Mouse (Mus musculus): ENCODE measurements around the gene Aar2. TPM values are rescaled to one million over a fixed set of nuclear protein-coding genes. Genes with fewer than 3 reads are reported as not detected.

The Aar2 gene
- total and polyA plus RNA-seq, 3 experiments, result 18.4 to 26.1 (median 23.8) TPM

DNA sequence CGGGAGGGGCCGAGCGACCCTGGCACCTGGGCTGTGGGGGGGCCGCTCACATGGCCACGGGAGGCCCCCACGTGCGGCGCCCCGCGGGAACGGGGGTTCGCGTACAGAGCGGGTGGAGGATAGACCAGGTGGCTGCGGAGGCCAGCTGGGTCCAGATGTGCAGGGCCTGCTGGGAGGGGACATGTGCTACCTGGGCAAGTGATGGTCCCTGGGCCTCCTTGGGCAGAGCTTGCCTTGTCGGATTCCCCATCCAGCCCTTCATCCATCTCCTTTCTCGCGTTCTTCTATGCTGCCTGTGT is 66.8 kb downstream of the Aar2 start:
- no peaks in the 10 kb centered on the region for H3K36me3 ChIP-seq (replicated peaks in 1 of 2; ENCODE audit: control insufficient read depth in 1 of 2, insufficient read depth in 1 of 2, low read length in 1 of 2)
- in situ Hi-C loops (cut with MboI; ENCODE audit: low pct_ligation_motif_present, low pct_unique_long_range_greater_than_20kb, low sequenced_read_pairs), result no loop called here
- H3K4me3 ChIP-seq (replicated peaks in 1 of 3; ENCODE audit: low read depth in 2 of 3, low read length in 2 of 3, poor library complexity in 1 of 3), result no peak overlapping the region
- dilution Hi-C loops (cut with MboI; ENCODE audit: extremely low pct_ligation_motif_present, extremely low pct_unique_long_range_greater_than_20kb, low sequenced_read_pairs), result no loop called here
- no peaks in the 10 kb centered on the region for H3K79me2 ChIP-seq (replicated peaks; ENCODE audit: control insufficient read depth, extremely low read depth, insufficient read depth, poor library complexity, severe bottlenecking)
- H3K4me2 ChIP-seq (ENCODE audit: insufficient read depth, low read depth, poor library complexity, severe bottlenecking), result no peak overlapping the region
- H3K4me1 ChIP-seq (ENCODE audit: control insufficient read depth in 1 of 2, insufficient read depth in 2 of 2), result no peaks in the 10 kb centered on the region
- no peak overlapping the region for H3K27ac ChIP-seq (ENCODE audit: insufficient read depth, low read depth)
- no peak for TF ChIP-seq ZMIZ1 (IDR thresholded peaks at IDR 0.05; ENCODE audit: low read depth, low read length)
- TF ChIP-seq USF1 (IDR thresholded peaks at IDR 0.05; ENCODE audit: low read depth, low read length), result no peak
- no peak for TF ChIP-seq MAX (IDR thresholded peaks at IDR 0.05; ENCODE audit: low read length)
- no peak for TF ChIP-seq IRF4 (IDR thresholded peaks at IDR 0.05; ENCODE audit: low read depth, low read length)
- TF ChIP-seq MEF2A (IDR thresholded peaks at IDR 0.05; ENCODE audit: borderline replicate concordance, low read depth, low read length), result no peak
- TF ChIP-seq GABPA (IDR thresholded peaks at IDR 0.05; ENCODE audit: insufficient replicate concordance, low read depth, low read length), result no peak
- no peak for DNase-seq (ENCODE audit: extremely low read depth)
- no peak overlapping the region for H3K9ac ChIP-seq (ENCODE audit: insufficient read depth, low read depth)
- H3K9me3 ChIP-seq (replicated peaks; ENCODE audit: low read length), result peaks cover 13% of the 10 kb centered on the region
- peaks cover 84% of the 10 kb centered on the region for H3K27me3 ChIP-seq (replicated peaks)

DNA sequence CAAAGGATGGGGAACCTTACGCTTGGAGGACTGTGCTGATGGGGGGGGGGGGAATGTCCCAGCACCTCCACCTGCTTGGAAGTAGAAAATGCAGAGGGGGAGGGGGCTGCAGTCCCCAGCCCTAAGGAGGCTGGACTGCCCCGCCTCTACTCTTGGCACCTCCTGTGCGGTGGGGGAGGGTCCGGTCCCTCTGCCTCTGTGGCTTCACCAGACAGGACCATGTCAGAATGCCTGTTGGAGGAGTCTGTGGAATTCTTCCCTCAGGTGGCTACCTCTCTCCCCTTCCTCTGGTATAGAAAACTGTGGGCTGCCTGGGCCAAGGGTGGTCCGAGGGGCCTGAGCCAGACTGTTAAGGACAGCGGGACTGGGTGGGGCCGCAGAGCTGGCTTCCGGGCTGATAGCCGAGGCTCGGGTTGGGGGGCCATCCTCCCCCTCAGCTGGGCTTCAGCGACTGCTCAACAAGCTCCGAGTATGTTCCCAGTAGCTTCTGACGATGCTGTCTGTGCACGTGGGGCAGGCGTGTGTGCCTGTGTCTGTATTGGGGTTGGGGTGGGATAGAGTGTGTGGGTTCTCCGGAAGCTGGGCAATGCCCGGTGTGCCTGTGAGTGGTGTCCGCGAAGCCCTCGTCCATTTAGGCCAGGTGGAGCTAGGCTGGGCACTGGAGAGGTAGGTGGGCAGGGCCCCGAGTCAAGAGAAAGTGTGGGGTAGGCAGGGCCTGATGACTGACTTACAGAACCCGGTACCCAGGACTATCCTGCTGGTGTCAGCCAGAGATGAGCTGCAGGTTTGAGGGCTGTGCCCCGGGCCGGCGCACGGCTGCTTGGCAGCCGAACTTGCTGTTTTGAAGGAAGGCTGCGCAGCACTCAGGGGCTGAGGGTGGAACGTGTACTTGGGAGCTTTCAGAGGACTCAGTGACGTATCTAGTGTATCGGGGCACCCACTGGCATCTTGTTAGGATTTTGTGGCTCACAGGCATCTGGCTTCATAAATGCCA is 67.6 kb downstream of the Aar2 start:
- in situ Hi-C loops (cut with MboI; ENCODE audit: low pct_ligation_motif_present, low pct_unique_long_range_greater_than_20kb, low sequenced_read_pairs), result no loop called here
- dilution Hi-C loops (cut with MboI; ENCODE audit: extremely low pct_ligation_motif_present, extremely low pct_unique_long_range_greater_than_20kb, low sequenced_read_pairs), result no loop called here
- H3K4me2 ChIP-seq (ENCODE audit: insufficient read depth, low read depth, poor library complexity, severe bottlenecking), result no peak overlapping the region
- H3K9me3 ChIP-seq (replicated peaks; ENCODE audit: low read length), result peaks cover 13% of the 10 kb centered on the region
- no peak overlapping the region for H3K9ac ChIP-seq (ENCODE audit: insufficient read depth, low read depth)
- no peak overlapping the region for H3K4me3 ChIP-seq (replicated peaks in 1 of 3; ENCODE audit: low read depth in 2 of 3, low read length in 2 of 3, poor library complexity in 1 of 3)
- TF ChIP-seq USF2 (conservative IDR thresholded peaks at IDR 0.05; ENCODE audit: low read depth, low read length), result no peak
- no peak for TF ChIP-seq TBP (conservative IDR thresholded peaks at IDR 0.05; ENCODE audit: low read depth, low read length)
- no peaks in the 10 kb centered on the region for H3K36me3 ChIP-seq (replicated peaks in 1 of 2; ENCODE audit: control insufficient read depth in 1 of 2, insufficient read depth in 1 of 2, low read length in 1 of 2)
- no peak for DNase-seq (ENCODE audit: extremely low read depth)
- peaks cover 84% of the 10 kb centered on the region for H3K27me3 ChIP-seq (replicated peaks)
- no peaks in the 10 kb centered on the region for H3K4me1 ChIP-seq (ENCODE audit: control insufficient read depth in 1 of 2, insufficient read depth in 2 of 2)
- H3K79me2 ChIP-seq (replicated peaks; ENCODE audit: control insufficient read depth, extremely low read depth, insufficient read depth, poor library complexity, severe bottlenecking), result no peaks in the 10 kb centered on the region
- no peak overlapping the region for H3K27ac ChIP-seq (ENCODE audit: insufficient read depth, low read depth)

DNA sequence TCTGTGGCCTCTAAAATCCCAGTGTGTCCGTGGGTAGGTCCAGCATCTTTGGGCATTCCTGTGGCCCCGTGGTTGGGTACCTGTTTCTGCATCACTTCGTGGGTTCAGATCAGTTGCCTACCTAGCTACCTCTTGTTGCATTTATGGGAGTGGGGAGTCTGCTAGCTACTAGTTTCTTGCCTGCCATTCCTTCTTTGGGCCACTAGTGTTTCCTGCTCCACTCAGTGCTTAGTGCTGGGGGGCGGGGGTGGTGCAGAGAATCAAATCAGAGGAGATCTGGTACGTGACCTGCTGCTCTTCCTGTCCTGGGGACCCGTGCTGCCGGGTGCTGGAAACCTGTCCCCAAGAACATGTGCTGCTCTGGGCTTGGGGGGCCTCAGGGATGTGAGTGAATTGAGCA is 69.1 kb downstream of the Aar2 start:
- Histone ChIP-seq H3K27me3 (replicated peaks) (peaks cover 82% of the 10 kb centered on the region), H3K79me2 (replicated peaks; ENCODE audit: control insufficient read depth, extremely low read depth, insufficient read depth, poor library complexity, severe bottlenecking) (no peaks in the 10 kb centered on the region), H3K4me2 (ENCODE audit: insufficient read depth, low read depth, poor library complexity, severe bottlenecking) (no peak overlapping the region), H3K9ac (ENCODE audit: insufficient read depth, low read depth) (no peak overlapping the region), H3K9me3 (replicated peaks; ENCODE audit: low read length) (peaks cover 13% of the 10 kb centered on the region), H3K27ac (ENCODE audit: insufficient read depth, low read depth) (no peak overlapping the region), H3K4me1 (ENCODE audit: control insufficient read depth in 1 of 2, insufficient read depth in 2 of 2) (no peaks in the 10 kb centered on the region), H3K36me3 (replicated peaks in 1 of 2; ENCODE audit: control insufficient read depth in 1 of 2, insufficient read depth in 1 of 2, low read length in 1 of 2) (no peaks in the 10 kb centered on the region), H3K4me3 (replicated peaks in 1 of 3; ENCODE audit: low read depth in 2 of 3, low read length in 2 of 3, poor library complexity in 1 of 3) (no peak overlapping the region)
- in situ Hi-C loops (cut with MboI; ENCODE audit: low pct_ligation_motif_present, low pct_unique_long_range_greater_than_20kb, low sequenced_read_pairs), result no loop called here
- no peak for DNase-seq (ENCODE audit: extremely low read depth)
- dilution Hi-C loops (cut with MboI; ENCODE audit: extremely low pct_ligation_motif_present, extremely low pct_unique_long_range_greater_than_20kb, low sequenced_read_pairs), result no loop called here
- TF ChIP-seq GABPA (IDR thresholded peaks at IDR 0.05; ENCODE audit: insufficient replicate concordance, low read depth, low read length) (no peak), MAZ (IDR thresholded peaks at IDR 0.05; ENCODE audit: low read depth, low read length) (no peak), BHLHE40 (IDR thresholded peaks at IDR 0.05; ENCODE audit: low read depth, low read length) (no peak), ETS1 (conservative IDR thresholded peaks at IDR 0.05; ENCODE audit: low read depth, low read length) (no peak), MXI1 (IDR thresholded peaks at IDR 0.05; ENCODE audit: low read depth, low read length) (no peak), MEF2A (IDR thresholded peaks at IDR 0.05; ENCODE audit: borderline replicate concordance, low read depth, low read length) (no peak), RCOR1 (conservative IDR thresholded peaks at IDR 0.05; ENCODE audit: low read depth, low read length) (no peak), JUND (conservative IDR thresholded peaks at IDR 0.05; ENCODE audit: low read depth, low read length) (no peak), HCFC1 (IDR thresholded peaks at IDR 0.05; ENCODE audit: low read depth, low read length) (no peak), MAFK (IDR thresholded peaks at IDR 0.05; ENCODE audit: insufficient replicate concordance, low read length) (no peak), SIN3A (IDR thresholded peaks at IDR 0.05; ENCODE audit: low read length) (no peak), TCF12 (IDR thresholded peaks at IDR 0.05; ENCODE audit: low read depth, low read length) (no peak), ZMIZ1 (IDR thresholded peaks at IDR 0.05; ENCODE audit: low read depth, low read length) (no peak), EP300 (IDR thresholded peaks at IDR 0.05; ENCODE audit: low read length) (no peak), MAX (IDR thresholded peaks at IDR 0.05; ENCODE audit: low read length) (no peak)
